Mouse (Mus musculus): ENCODE measurements at regions not wholly inside any gene's neighbourhood (a gene's known extent, or its start where the extent isn't known, plus 50 kb on each side); places are given as distances from the start of the nearest gene placed in this dataset.

- Histone ChIP-seq H3K27me3 (ENCODE audit: control insufficient read depth in 1 of 2, insufficient read depth in 2 of 2, low read length in 2 of 2) (no peaks in the 10 kb centered on the region), H3K4me1 (ENCODE audit: control insufficient read depth in 1 of 2, insufficient read depth in 2 of 2, low read length in 2 of 2) (peaks cover 3 to 9% of the 10 kb centered on the region in 2 experiments), H3K27ac (ENCODE audit: control insufficient read depth, low read depth, low read length) (no peak overlapping the region), H3K9me3 (replicated peaks; ENCODE audit: insufficient read depth, low read length) (no peaks in the 10 kb centered on the region), H3K9ac (ENCODE audit: control insufficient read depth, low read depth, low read length, poor library complexity, severe bottlenecking) (no peak overlapping the region), H3K4me3 (ENCODE audit: control insufficient read depth in 1 of 2, insufficient read depth in 1 of 2, low read depth in 2 of 2, low read length in 2 of 2) (no peak overlapping the region), H3K79me2 (ENCODE audit: control insufficient read depth, insufficient read depth, low read length, poor library complexity) (no peaks in the 10 kb centered on the region; the same call in 1 of the 2 replicates), H3K36me3 (ENCODE audit: control insufficient read depth in 1 of 2, insufficient read depth in 2 of 2, low read length in 2 of 2) (peaks cover 18 to 23% of the 10 kb centered on the region in 2 experiments)
- DNase-seq (ENCODE audit: low read depth, low spot score), result no peak
- TF ChIP-seq ZKSCAN1 (IDR thresholded peaks at IDR 0.05; ENCODE audit: low read depth, low read length) (no peak), TCF12 (IDR thresholded peaks at IDR 0.05; ENCODE audit: low read depth, low read length) (no peak), RAD21 (IDR thresholded peaks at IDR 0.05; ENCODE audit: low read depth, low read length) (no peak)
Measured at GRCm38 (mm10) chr15:62183803-62184202, 1261.0 kb upstream of the A1bg start.

GRCm38 (mm10) chr15:62181454-62181910 lies 1258.7 kb upstream of the A1bg start:
- H3K79me2 ChIP-seq (ENCODE audit: control insufficient read depth, insufficient read depth, low read length, poor library complexity), result peaks cover 2% of the 10 kb centered on the region; the same call in 1 of the 2 replicates
- H3K9ac ChIP-seq (ENCODE audit: control insufficient read depth, low read depth, low read length, poor library complexity, severe bottlenecking), result no peak overlapping the region
- no peaks in the 10 kb centered on the region for H3K9me3 ChIP-seq (replicated peaks; ENCODE audit: insufficient read depth, low read length)
- H3K4me1 ChIP-seq (ENCODE audit: control insufficient read depth in 1 of 2, insufficient read depth in 2 of 2, low read length in 2 of 2), result no peaks in the 10 kb centered on the region
- DNase-seq (ENCODE audit: low read depth, low spot score), result no peak
- no peaks in the 10 kb centered on the region for H3K27me3 ChIP-seq (ENCODE audit: control insufficient read depth in 1 of 2, insufficient read depth in 2 of 2, low read length in 2 of 2)
- peaks cover 0 to 29% of the 10 kb centered on the region in 2 experiments; a peak in 3 of 4 replicates for H3K36me3 ChIP-seq (ENCODE audit: control insufficient read depth in 1 of 2, insufficient read depth in 2 of 2, low read length in 2 of 2)
- no peak for TF ChIP-seq SMC3 (IDR thresholded peaks at IDR 0.05; ENCODE audit: low read depth, low read length)
- TF ChIP-seq UBTF (IDR thresholded peaks at IDR 0.05; ENCODE audit: borderline replicate concordance, insufficient read depth, low read depth, low read length), result no peak
- TF ChIP-seq POLR2AphosphoS5 (IDR thresholded peaks at IDR 0.05; ENCODE audit: borderline replicate concordance, low read depth, low read length), result no peak
- no peak for TF ChIP-seq RAD21 (IDR thresholded peaks at IDR 0.05; ENCODE audit: low read depth, low read length)
- no peak for TF ChIP-seq CTCF (IDR thresholded peaks at IDR 0.05 in 2 of 3, conservative IDR thresholded peaks at IDR 0.05 in 1 of 3; ENCODE audit: control insufficient read depth in 1 of 3, insufficient read depth in 1 of 3, low read depth in 2 of 3, low read length in 3 of 3, poor library complexity in 1 of 3, severe bottlenecking in 1 of 3)
- TF ChIP-seq ZMIZ1 (IDR thresholded peaks at IDR 0.05; ENCODE audit: low read depth, low read length), result no peak
- TF ChIP-seq MEF2A (IDR thresholded peaks at IDR 0.05; ENCODE audit: extremely low read depth, insufficient replicate concordance, low read depth, low read length, poor library complexity, severe bottlenecking), result no peak
- TF ChIP-seq ZC3H11A (IDR thresholded peaks at IDR 0.05; ENCODE audit: low read depth, low read length), result no peak
- no peak for TF ChIP-seq NRF1 (IDR thresholded peaks at IDR 0.05; ENCODE audit: insufficient read depth, low read depth, low read length, poor library complexity, severe bottlenecking)
- no peak for TF ChIP-seq MYB (IDR thresholded peaks at IDR 0.05; ENCODE audit: low read depth, low read length)
- no peak for TF ChIP-seq ZNF384 (IDR thresholded peaks at IDR 0.05; ENCODE audit: low read depth, low read length)
- TF ChIP-seq TAL1 (IDR thresholded peaks at IDR 0.05; ENCODE audit: low read length), result no peak
- no peak for TF ChIP-seq MAZ (IDR thresholded peaks at IDR 0.05; ENCODE audit: low read depth, low read length)
- no peak for TF ChIP-seq ETS1 (IDR thresholded peaks at IDR 0.05; ENCODE audit: low read depth, low read length)
- no peak for TF ChIP-seq USF2 (IDR thresholded peaks at IDR 0.05; ENCODE audit: borderline replicate concordance in 1 of 2, insufficient read depth in 1 of 2, low read depth in 1 of 2, low read length in 2 of 2)
- no peak for TF ChIP-seq ZKSCAN1 (IDR thresholded peaks at IDR 0.05; ENCODE audit: low read depth, low read length)
- no peak for TF ChIP-seq MYC (IDR thresholded peaks at IDR 0.05; ENCODE audit: low read depth, low read length)
- TF ChIP-seq MXI1 (IDR thresholded peaks at IDR 0.05; ENCODE audit: low read depth, low read length), result no peak
- H3K4me3 ChIP-seq (ENCODE audit: control insufficient read depth in 1 of 2, insufficient read depth in 1 of 2, low read depth in 2 of 2, low read length in 2 of 2), result no peak overlapping the region
- H3K27ac ChIP-seq (ENCODE audit: control insufficient read depth, low read depth, low read length), result no peak overlapping the region
